Mouse (Mus musculus) forebrain, embryonic 10.5 days (tissue): Measurements from ENCODE around the gene Hormad1. TPM values are rescaled to one million over a fixed set of nuclear protein-coding genes. Genes with fewer than 3 reads are reported as not detected.

Source experiments
- DNase-seq: peaks from one replicate; pipeline ENCODE4 v3.0.0-alpha.2; 2017; ENCODE audit warnings: low spot score; ENCODE audit errors: extremely low spot score
- H3K27ac ChIP-seq: fragments of 300-500 bp; sonication (generic); 2 replicates; pipeline ENCODE4 v1.5.1; 2016; ENCODE audit warnings: mild to moderate bottlenecking
- H3K27me3 ChIP-seq: fragments of 300-500 bp; sonication (generic); 2 replicates; pipeline ENCODE4 v1.6.1; 2016; ENCODE audit warnings: mild to moderate bottlenecking; ENCODE audit not compliant: poor library complexity, severe bottlenecking
- H3K36me3 ChIP-seq: fragments of 300-500 bp; sonication (generic); replicated peaks from 2 replicates; pipeline ENCODE4 v1.6.1; 2016; ENCODE audit warnings: mild to moderate bottlenecking, moderate library complexity
- H3K4me1 ChIP-seq: fragments of 300-500 bp; sonication (generic); 2 replicates; pipeline ENCODE4 v1.6.1; 2016
- H3K4me3 ChIP-seq: fragments of 300-500 bp; sonication (generic); 2 replicates; pipeline ENCODE4 v1.5.1; 2016; ENCODE audit warnings: mild to moderate bottlenecking, moderate library complexity
- H3K9me3 ChIP-seq: fragments of 300-500 bp; sonication (generic); 2 replicates; pipeline ENCODE4 v1.6.1; 2016; ENCODE audit warnings: mild to moderate bottlenecking, moderate library complexity
- WGBS: fragments of 180-500 bp; shearing (Covaris S2); methylation state at CpG from one replicate; pipeline ENCODE4 v1.1.7; 2016; 5-methylcytosine and 5-hydroxymethylcytosine counted together
- polyA plus RNA-seq: library from polyadenylated mRNA; unstranded; fragments of >200 nt; fragmentation: Nextera tagmentation; extraction: Ambion mirVana; gene quantifications from 2 replicates; pipeline ENCODE4 v1.2.1, GENCODE M21; 2016

Gene Hormad1
- polyA plus RNA-seq, 1 experiment from 2014 or later = not detected

DNA sequence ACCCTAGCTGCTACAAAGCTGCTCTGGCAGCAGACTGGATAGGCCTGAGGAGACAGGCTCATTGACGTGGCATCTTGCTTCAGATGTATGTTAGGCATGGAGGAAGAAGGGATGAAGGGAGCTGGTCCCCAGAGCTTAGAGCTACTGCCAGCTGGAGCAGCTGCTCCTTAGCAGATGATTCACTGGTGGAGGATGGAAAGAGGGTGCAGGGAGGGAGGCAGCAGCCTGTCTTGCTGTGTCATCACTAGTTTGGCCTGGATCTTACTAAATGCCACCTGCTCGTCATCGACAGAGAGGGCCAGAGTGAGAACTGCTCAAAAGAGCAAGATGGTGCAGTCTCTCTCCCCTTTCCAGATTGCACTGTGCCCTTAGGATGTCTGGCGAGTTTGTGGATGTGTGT, 70.3 kb downstream of the Hormad1 start:
- H3K4me1 ChIP-seq = peaks cover 14% of the 10 kb centered on the region
- no peaks in the 10 kb centered on the region for H3K27me3 ChIP-seq
- 90% methylated on average over 4 of the region's 4 CpGs for WGBS
- no peak overlapping the region for H3K27ac ChIP-seq
- no peaks in the 10 kb centered on the region for H3K9me3 ChIP-seq
- peaks cover 82% of the 10 kb centered on the region for H3K36me3 ChIP-seq
- no peak for DNase-seq
- H3K4me3 ChIP-seq = no peak overlapping the region

DNA sequence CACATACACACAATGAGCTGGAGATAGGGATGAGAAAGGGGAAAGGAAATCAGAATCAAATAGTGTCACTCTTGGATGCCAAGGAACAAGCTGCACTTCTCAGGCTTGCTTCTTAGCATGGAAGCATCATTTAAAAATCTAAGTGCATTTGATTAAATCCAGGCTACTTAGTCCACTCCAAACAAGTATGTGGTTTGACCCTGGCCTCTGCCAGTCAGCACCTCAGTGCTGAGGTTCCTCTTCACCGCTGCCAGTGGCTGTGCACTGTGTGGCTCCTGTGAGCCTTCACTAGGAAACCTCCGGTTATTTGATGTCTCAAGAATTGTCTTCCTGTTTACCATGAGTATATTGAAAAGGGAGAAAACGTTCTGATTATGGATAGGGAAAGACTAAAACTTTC, 71.4 kb downstream of the Hormad1 start:
- DNase-seq = no peak
- 92% methylated on average over 3 of the region's 3 CpGs for WGBS

DNA sequence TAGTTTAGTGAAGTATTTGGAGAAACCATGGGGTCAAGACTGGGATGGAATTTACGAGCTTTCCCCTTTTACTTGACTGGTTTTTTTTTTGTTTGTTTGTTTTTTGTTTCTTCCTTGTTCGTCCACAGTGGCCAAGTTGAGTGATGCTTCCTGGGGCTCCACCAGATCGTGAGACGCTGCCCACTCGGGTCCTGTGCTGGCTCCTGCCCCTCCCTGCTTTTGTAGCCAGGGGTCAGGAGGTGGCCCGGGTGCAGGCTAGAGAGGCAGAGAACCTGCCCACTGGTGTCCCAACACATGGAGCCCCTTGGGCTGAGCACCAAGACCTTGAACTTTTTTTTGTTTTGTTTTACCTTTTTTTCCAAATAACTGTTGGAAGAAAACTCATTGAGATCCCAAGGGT, 71.8 kb downstream of the Hormad1 start:
- no peak overlapping the region for H3K27ac ChIP-seq
- no peak for DNase-seq
- no peaks in the 10 kb centered on the region for H3K27me3 ChIP-seq
- 91% methylated on average over 6 of the region's 6 CpGs for WGBS
- no peak overlapping the region for H3K4me3 ChIP-seq
- H3K36me3 ChIP-seq = peaks cover 98% of the 10 kb centered on the region
- H3K9me3 ChIP-seq = no peaks in the 10 kb centered on the region
- peaks cover 6% of the 10 kb centered on the region for H3K4me1 ChIP-seq

More for the DNA sequence above, 71.4 kb downstream of the Hormad1 start:
- Histone ChIP-seq H3K4me1 (peaks cover 10% of the 10 kb centered on the region), H3K27me3 (no peaks in the 10 kb centered on the region), H3K9me3 (no peaks in the 10 kb centered on the region), H3K27ac (no peak overlapping the region), H3K4me3 (no peak overlapping the region), H3K36me3 (peaks cover 93% of the 10 kb centered on the region)

DNA sequence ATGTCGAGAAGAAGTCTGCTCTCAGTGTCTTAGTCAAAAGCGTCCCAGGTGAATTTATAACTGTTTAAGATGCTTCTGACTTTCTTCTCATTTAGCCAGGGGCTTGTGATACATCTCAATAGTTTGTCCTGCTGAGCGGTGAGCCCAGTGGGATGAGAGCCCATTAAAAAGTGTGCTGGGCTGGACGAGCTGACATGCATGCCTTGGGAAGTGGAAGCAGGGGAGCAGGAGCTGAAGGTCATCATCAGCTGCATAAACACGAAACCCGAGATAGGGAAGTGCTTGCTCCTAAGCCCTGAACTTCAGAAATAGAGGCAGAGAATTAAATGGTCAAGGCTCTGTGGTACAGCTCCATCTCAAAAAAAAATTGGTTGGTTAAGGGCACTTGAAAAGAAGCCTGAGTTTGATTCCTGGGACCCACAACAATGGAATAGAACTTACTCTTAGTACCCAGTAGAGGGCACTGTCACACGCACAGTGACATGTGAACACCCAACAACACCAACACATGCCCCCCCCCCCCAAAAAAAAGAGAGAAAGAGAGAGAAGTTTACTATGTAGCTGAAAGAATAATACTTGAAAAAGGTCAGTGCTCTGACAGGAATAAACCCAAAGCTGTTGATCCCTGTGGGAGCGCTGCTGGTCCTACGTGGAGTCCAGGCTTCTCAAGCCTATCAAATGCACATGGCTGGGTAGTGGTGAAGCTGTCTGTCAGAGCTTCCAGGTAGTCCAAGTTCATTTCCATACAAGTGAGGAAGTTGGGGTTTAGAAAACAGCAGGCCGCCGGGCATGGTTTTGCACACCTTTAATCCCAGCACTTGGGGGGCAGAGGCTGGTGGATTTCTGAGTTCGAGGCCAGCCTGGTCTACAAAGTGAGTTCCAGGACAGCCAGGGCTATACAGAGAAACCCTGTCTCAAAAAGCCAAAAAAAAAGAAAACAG, 73.4 kb downstream of the Hormad1 start:
- no peak for DNase-seq
- H3K4me3 ChIP-seq = no peak overlapping the region
- peaks cover 99% of the 10 kb centered on the region for H3K36me3 ChIP-seq

GRCm38 (mm10) chr3:95635636-95636035, 76.2 kb downstream of the Hormad1 start:
- no peaks in the 10 kb centered on the region for H3K9me3 ChIP-seq
- 89% methylated on average over 4 of the region's 4 CpGs for WGBS
- DNase-seq = no peak
- no peak overlapping the region for H3K4me3 ChIP-seq
- no peaks in the 10 kb centered on the region for H3K4me1 ChIP-seq
- H3K27ac ChIP-seq = no peak overlapping the region
- H3K27me3 ChIP-seq = no peaks in the 10 kb centered on the region
- H3K36me3 ChIP-seq = peaks cover 100% of the 10 kb centered on the region

More for the DNA sequence above, 73.4 kb downstream of the Hormad1 start:
- H3K9me3 ChIP-seq = no peaks in the 10 kb centered on the region
- H3K27me3 ChIP-seq = no peaks in the 10 kb centered on the region
- WGBS = 84% methylated on average over 12 of the region's 12 CpGs
- H3K27ac ChIP-seq = no peak overlapping the region
- no peaks in the 10 kb centered on the region for H3K4me1 ChIP-seq

DNA sequence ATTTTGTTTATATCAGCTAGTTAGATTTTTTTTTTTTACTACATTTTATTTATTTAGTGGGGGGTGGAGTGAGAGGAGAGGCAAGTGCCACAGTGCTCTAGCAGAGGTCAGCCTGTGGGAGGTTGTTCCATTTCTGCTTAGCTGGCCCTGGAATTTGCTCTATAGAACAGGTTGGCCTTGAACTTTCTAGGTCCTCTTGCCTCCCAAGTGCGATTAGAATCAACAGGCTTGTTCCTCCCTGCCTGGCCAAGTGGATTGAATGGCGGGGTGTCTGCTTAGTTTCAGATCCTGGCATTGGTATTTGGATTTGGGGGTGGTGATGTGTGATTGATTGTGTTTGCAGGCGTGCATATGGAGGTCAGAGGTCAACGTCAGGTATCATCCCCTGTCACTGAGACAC, 76.6 kb downstream of the Hormad1 start:
- no peaks in the 10 kb centered on the region for H3K9me3 ChIP-seq
- no peak for DNase-seq
- no peak overlapping the region for H3K27ac ChIP-seq
- no peaks in the 10 kb centered on the region for H3K4me1 ChIP-seq
- H3K27me3 ChIP-seq = no peaks in the 10 kb centered on the region
- H3K4me3 ChIP-seq = no peak overlapping the region
- 84% methylated on average over 4 of the region's 4 CpGs for WGBS
- H3K36me3 ChIP-seq = peaks cover 100% of the 10 kb centered on the region

Other genes with a start within 250 kb of the Hormad1 start
- 119 and 130 TPM in 2 replicates for gene Cers2, start 244.9 kb upstream of the Hormad1 start, polyA plus RNA-seq
- gene Setdb1, start 202.5 kb upstream of the Hormad1 start, polyA plus RNA-seq = 59.1 and 64.2 TPM in 2 replicates
- gene 4930558C23Rik, start 156.8 kb upstream of the Hormad1 start, polyA plus RNA-seq = not detected in 2 replicates
- gene Arnt, start 125.3 kb upstream of the Hormad1 start, polyA plus RNA-seq = 29.7 and 33.3 TPM in 2 replicates
- gene Ctsk, start 60.4 kb upstream of the Hormad1 start, polyA plus RNA-seq = 1.4 and 1.5 TPM in 2 replicates
- gene Ctss, start 32.9 kb upstream of the Hormad1 start, polyA plus RNA-seq = 2.5 and 3.9 TPM in 2 replicates
- gene Golph3l, start 29.3 kb downstream of the Hormad1 start, polyA plus RNA-seq = 29.6 and 30.7 TPM in 2 replicates
- 85.8 and 86.5 TPM in 2 replicates for gene Ensa, start 65.3 kb downstream of the Hormad1 start, polyA plus RNA-seq
- gene Mcl1, start 99.1 kb downstream of the Hormad1 start, polyA plus RNA-seq = 42.1 and 42.9 TPM in 2 replicates
- 0.84 and 1.6 TPM in 2 replicates for gene Adamtsl4, start 128.2 kb downstream of the Hormad1 start, polyA plus RNA-seq
- gene Ecm1, start 179.9 kb downstream of the Hormad1 start, polyA plus RNA-seq = 11.1 and 12.4 TPM in 2 replicates
- 76.5 and 76.9 TPM in 2 replicates for gene Tars2, start 200.5 kb downstream of the Hormad1 start, polyA plus RNA-seq